Mouse (Mus musculus) left cerebral cortex, postnatal 14 days (tissue): Measurements from ENCODE around the gene Pde1a. TPM values are rescaled to one million over a fixed set of nuclear protein-coding genes. Genes with fewer than 3 reads are reported as not detected.
A peak's percentile ranks its signal among the peaks of the same experiment; 100 is the strongest.

Experiments used
- DNase-seq, 2 experiments: peaks; one replicate each; pipeline ENCODE4 v3.0.0; 2021 to 2022; ENCODE audit warnings: low spot score in 2 of 2, mixed read lengths in 1 of 2
- intact Hi-C: fragments of 180-260 bp; cut with DNase I; formaldehyde crosslinking; loops from one replicate; pipeline ENCODE4 v1.15.1; 2025
- total RNA-seq, 2 experiments: library from RNA; stranded (reverse); gene quantifications; 2 replicates each; pipeline ENCODE4 v1.2.3; 2021

The Pde1a gene
- total RNA-seq, 2 experiments from 2014 or later = 123 to 133 TPM

GRCm38 (mm10) chr2:79969594-79969993 is 159.7 kb downstream of the Pde1a start:
- intact Hi-C loops = no loop called here
- no peak for DNase-seq

- intact Hi-C loops = no loop called here
- DNase-seq = no peak
Measured at GRCm38 (mm10) chr2:79966681-79967506, 162.4 kb downstream of the Pde1a start.

- DNase-seq = no peak
- intact Hi-C loops = no loop called here
Measured at GRCm38 (mm10) chr2:79966086-79966485, 163.2 kb downstream of the Pde1a start.

- DNase-seq = no peak
- intact Hi-C loops = no loop called here
Measured at GRCm38 (mm10) chr2:79964964-79965363, 164.3 kb downstream of the Pde1a start.

- intact Hi-C loops = no loop called here
- no peak for DNase-seq
Measured at GRCm38 (mm10) chr2:79961421-79961820, 167.8 kb downstream of the Pde1a start.

- intact Hi-C loops = no loop called here
Measured at GRCm38 (mm10) chr2:79957659-79958340, 171.5 kb downstream of the Pde1a start.

GRCm38 (mm10) chr2:79945898-79946675 is 183.2 kb downstream of the Pde1a start:
- intact Hi-C loops = no loop called here
- DNase-seq = no peak

More at GRCm38 (mm10) chr2:79957659-79958340, 171.5 kb downstream of the Pde1a start:
- no peak for DNase-seq

GRCm38 (mm10) chr2:79934660-79935059 is 194.6 kb downstream of the Pde1a start:
- intact Hi-C loops = no loop called here
- no peak for DNase-seq

GRCm38 (mm10) chr2:79922356-79922755 is 206.9 kb downstream of the Pde1a start:
- intact Hi-C loops = no loop called here
- DNase-seq = no peak

- intact Hi-C loops = no loop called here
- DNase-seq = no peak
Measured at GRCm38 (mm10) chr2:79921375-79921774, 207.9 kb downstream of the Pde1a start.

- no peak for DNase-seq
- intact Hi-C loops = no loop called here
Measured at GRCm38 (mm10) chr2:79920438-79920837, 208.8 kb downstream of the Pde1a start.

- intact Hi-C loops = no loop called here
- no peak for DNase-seq
Measured at GRCm38 (mm10) chr2:79901841-79902510, 227.3 kb downstream of the Pde1a start.

- intact Hi-C loops = no loop called here
Measured at GRCm38 (mm10) chr2:79898522-79898921, 230.7 kb downstream of the Pde1a start.

GRCm38 (mm10) chr2:79892829-79893228 is 236.4 kb downstream of the Pde1a start:
- intact Hi-C loops = no loop called here
- no peak for DNase-seq

More at GRCm38 (mm10) chr2:79898522-79898921, 230.7 kb downstream of the Pde1a start:
- DNase-seq = no peak

- intact Hi-C loops = no loop called here
- peak; percentile 64 to 76 for DNase-seq
Measured at GRCm38 (mm10) chr2:79891760-79892570, 237.3 kb downstream of the Pde1a start.

- DNase-seq = no peak
- intact Hi-C loops = no loop called here
Measured at GRCm38 (mm10) chr2:79890726-79891125, 238.5 kb downstream of the Pde1a start.

- intact Hi-C loops = no loop called here
- DNase-seq = peak in 1 of 2 experiments; percentile 26
Measured at GRCm38 (mm10) chr2:79883631-79884350, 245.5 kb downstream of the Pde1a start.

GRCm38 (mm10) chr2:79883210-79883609 is 246.0 kb downstream of the Pde1a start:
- DNase-seq = no peak
- intact Hi-C loops = no loop called here
